Mouse (Mus musculus) thymus, postnatal 4 days (tissue): ENCODE measurements at regions not wholly inside any gene's neighbourhood (a gene's known extent, or its start where the extent isn't known, plus 50 kb on each side); places are given as distances from the start of the nearest gene placed in this dataset.
"Not testable (repeated sequence)": the region's sequence is repeated elsewhere in the genome, so short reads cannot be mapped to it uniquely, and the experiment has no call there.

Source experiments
- DNase-seq: peaks from one replicate; pipeline ENCODE4 v3.0.0; 2021

DNA sequence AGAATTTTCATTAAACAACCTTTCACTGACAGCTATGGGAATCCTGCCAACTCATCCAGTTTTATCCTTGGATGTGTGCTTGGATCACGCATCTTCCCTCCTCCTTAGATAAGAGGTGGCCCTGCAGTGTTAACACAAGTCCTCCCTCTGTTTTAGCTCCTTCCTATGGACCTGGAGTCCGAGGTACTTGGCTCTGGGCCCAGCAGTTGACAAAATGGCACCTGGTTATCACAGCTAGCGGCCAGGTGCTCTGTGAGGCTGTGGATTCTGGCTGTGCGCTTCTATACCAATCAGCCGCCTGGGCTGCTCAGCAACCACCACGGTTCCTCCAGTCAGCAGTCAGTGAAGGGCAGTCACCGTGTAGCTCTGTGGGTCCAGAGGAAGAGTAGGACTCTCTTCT is 157.4 kb downstream of the Prdm2 start:
- no peak for DNase-seq

DNA sequence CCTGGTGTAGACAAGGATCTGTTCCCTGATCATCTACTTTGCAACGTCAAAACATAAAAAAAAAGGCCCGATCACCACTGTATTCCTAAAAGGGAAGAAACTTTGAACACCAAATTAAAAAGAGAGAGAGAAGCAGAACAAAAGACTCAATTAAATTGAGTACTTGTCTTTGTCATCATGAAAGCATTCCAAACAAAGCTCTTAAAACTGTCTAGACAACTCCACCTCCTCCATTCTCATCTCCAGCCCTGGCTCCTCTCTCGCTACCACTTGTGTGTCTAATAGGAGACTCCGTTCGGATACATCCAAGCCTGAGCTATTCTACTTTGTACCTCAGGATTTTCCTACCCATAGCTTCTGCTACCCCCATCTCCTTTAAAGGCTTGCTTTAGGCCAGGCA is 159.8 kb downstream of the Prdm2 start:
- DNase-seq: no peak

DNA sequence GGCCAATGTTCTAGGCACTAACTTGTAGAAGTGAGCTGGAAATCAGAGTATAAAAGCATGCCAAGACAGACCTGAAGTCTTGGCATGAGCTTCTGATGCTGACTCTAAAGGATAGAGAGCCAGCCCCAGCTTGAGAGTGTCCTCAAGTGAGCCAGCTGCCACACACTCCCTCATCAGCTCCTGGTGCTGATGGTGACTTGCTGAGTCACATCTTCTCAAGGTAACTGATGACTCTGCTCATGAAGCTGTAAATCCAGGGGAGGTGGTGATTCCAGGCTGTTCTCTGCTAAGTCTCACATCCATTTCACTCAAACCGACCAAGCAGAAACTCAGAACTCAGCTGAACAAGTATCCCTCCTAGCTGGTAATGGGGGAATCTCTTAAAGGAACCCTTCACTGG is 161.6 kb downstream of the Prdm2 start:
- DNase-seq: no peak

DNA sequence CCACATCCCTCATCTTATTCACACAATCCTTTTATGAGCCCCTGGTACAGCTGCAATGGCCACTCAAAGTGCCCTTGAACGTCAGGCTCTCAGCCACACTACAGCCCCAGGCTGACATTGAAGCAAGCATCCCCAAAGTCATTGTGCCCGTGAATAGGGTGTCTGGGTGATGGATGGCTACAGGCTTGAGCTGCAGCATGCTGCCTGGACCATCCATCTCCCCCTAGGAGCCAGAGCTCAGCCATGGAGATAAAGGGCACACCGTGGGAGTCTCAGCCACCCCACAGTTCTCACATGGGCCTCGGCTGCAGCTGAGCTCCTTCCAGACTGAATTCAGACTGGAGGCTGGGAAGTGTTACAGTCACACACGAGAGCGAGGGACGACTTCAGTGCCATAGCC is 167.6 kb downstream of the Prdm2 start:
- no peak for DNase-seq

DNA sequence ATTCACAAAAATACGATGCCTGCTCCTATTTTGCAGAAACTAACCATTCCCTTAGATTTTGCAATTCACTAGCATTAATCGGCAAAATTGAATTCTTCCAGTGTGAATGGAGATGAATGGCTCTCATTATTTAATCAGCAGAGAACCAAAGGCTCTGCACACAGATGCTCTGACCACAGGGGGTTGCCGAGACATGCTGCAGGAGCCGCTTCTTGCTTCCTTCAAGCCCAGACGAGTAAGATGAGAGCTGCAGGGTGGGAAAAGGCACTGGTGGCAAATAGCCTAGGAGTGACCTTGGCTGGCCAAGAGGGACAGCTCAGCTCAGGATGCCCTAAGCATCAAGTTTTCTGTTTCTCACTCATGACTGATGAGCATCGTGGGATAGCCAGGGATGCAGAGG is 170.0 kb downstream of the Prdm2 start:
- no peak for DNase-seq

DNA sequence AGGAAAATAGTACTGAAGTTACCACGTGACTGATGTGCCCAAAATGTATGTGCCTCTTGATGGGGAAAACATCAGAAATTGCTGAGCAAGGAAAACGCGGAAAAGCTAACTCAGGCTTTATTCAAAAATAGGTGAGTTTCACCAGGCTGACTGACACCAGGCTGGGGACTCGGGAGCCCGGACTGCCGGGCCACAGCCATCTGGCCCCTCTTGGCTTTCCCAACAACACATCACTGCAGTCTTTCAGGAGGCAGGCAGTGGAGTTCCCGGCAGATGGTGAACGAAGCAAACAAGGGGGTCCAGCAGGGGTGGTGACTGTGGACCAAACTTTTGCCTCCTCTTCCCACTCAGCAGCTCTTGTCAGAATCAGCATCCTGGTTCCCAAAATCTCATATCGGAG is 174.2 kb downstream of the Prdm2 start:
- DNase-seq: no peak

DNA sequence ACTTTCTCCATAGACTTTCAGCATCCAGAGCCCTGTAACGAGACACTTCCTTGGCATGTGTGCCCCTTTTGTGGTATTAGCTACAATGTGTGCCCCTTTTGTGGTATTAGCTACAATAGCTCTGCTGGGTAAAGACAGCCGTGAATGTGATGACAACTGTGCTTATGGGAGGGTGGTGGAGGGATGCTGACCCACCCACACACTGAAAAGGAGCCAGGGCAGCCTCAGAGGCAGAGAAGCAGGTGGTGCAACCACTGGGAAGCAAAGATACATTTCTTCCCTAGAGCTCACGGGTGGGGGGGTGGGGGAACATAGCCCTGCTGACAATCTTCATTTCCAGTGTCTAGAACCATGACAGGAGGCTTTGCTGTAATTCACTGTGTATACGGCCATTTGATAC is 176.1 kb downstream of the Prdm2 start:
- no peak for DNase-seq

DNA sequence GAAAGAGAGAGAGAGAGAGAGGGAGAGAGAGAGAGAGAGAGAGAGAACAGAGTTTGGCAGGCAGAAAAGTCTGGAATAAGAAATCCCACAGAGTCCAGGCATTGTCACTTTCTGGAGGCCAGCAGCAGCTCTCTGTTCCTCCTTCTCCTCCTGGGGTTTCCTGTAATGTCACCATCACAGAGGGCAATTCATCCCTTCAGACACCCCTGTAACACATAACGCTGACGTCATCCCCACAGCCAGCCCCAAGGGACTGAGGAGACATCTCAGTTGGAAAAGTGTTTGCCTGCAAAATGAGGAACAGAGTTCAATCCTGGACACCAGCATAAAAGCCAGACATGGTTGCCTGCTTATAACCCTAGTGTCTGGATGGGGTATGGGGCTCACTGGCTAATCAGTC is 177.7 kb downstream of the Prdm2 start:
- not testable (repeated sequence) for DNase-seq

DNA sequence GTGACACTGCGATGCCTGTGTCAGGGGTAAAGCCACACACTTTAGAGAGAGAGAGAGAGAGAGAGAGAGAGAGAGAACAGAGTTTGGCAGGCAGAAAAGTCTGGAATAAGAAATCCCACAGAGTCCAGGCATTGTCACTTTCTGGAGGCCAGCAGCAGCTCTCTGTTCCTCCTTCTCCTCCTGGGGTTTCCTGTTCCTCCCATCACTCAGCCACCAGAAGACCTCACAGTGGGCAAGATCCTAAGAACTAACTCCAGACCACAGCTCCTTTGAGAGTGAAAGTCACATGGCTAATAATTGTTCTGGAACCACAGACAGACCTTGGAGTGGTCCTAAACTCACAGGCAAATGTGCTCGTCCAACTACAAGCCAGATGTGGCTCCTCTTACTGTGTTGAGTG is 178.5 kb downstream of the Prdm2 start:
- DNase-seq: not testable (repeated sequence)

DNA sequence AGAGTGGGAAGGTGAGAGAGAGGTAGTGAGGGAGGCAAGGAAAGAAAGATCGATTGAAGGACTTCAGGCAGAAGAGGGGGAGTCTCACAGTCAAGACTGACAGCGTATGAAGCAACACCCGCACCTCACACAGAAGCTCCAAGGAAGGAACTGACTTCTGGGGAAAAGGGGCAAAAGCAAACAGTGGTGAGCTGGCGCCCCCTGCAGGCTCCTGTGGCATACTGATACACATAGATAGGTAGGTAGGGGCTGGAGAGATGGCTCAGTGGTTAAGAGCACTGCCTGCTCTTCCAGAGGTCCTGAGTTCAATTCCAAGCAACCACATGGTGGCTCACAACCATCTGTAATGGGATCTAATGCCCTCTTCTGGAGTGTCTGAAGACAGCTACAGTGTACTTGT is 183.0 kb downstream of the Prdm2 start:
- peak; percentile 23 for DNase-seq

DNA sequence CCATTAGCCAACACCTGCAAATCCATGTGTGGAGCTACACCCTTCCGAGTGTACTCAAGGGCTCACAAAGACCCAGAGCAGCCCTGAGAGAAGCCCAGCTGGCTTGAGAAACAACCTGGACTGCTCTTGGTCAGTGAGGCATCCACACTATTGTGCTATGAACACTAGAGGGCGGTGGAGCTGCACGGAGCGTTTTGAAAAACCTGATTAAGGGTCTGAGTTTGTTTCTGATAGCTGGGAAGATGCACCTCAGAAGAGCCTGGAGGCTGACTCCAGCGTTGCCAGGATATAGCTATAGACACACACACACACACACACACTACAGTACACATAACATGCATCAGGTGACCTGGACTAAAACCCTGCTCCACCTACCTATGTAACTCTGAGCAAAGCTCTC is 185.5 kb downstream of the Prdm2 start:
- DNase-seq: peak; percentile 55

DNA sequence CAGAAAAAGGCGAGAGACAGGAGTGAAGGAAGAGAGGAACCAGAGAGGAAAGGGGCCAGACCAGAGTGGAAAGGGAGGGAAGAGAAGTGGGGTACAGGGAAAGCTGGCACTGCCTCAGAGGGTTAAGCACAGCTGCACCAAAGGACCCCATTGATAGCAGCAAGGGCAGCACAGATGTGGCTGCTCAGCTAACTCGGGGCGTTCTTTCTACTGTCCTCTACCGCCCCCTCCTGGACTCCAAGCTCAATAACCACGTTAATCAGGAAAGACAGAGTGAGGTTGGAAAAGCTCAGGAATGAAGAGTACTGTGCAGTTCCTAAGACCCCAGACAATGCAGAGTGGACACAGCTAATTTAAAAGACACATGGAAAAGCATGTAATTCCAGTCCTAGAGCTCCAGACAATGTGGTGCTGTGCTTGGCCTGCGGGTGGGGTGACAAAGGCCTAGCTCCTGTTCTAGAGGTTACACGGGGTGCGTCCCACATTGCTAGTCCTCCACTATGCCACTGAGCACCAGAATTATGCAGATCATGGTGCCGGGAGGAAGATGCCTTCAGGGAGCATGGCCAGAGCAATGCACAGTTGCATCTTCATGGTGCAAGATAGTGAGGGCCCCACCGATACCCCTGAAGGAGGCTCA is 191.4 kb downstream of the Prdm2 start:
- DNase-seq: peak; percentile 54

DNA sequence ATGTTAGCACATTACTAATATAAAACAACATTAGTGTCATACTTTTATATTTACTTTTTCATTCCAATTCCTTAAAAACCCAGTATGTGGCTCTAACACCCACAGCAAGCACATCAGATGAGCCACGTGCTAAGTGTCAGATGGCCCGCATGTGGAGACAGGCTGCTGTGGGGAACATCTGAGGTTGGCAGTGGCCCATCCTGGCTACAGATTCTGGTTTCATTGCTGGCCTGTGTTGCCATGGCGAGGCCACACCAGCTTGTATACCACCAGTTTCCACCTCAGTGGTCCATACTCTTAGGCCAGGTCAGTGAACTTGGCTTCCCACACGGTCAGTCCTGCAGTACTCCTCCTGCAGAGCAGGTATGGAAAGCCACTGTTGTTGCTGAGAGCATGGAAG is 192.1 kb downstream of the Prdm2 start:
- DNase-seq: no peak

DNA sequence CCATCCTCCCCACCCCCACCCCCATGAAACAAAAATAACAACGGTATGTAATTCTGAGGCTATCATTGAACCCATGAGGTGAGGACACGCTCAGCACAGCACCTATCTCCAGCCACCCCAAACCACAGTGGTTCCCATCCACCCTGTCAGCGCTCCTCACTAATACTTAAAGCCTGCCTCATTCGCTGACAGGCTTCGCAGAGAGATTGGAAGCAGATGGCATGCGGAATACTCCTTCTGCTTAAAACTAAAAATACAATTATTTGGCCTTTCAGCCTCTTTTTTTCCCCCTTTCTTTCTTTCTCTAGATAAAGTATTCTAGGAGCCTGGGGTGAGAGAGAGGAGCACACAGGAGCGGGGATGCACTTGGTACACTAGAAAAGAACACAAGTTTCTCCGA is 199.9 kb downstream of the Prdm2 start:
- DNase-seq: no peak

DNA sequence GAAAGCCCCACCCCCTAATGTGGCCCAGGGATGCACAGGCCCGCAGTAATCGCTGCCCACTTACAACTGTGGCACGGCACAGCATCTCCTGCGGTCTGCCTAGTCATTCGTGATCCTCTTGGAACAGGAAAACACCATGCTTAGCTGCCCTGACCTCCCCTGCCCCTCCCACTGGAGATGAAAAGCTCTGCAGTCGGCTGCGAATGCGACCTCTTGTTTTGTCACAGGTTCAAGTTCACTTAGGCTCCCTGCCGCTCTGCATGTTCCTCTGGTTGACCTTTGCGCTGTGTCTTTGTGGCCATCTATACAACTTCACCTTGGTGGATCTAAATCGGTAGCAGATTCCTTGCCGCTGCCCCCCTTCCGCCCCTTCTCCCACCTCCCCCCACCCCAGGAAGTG is 210.8 kb downstream of the Prdm2 start:
- DNase-seq: no peak

DNA sequence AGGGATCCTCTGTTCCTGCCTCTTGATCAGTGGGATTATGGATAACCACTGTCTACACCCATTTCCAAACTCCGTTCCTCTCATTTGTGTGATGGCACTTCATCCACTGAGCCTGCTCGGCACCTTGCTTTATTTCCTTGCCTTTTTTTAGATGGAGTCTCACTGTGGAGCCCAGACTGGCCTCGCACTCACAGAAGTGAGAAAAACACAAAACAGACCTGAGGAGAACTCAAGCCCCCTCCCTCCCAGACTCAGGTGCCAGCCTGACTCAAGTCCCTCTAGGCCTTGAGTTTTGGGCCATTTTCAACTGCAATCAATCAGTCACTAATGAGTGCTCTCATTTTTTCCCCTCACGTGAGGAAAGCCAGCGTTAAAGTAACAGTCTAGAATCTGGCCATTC is 211.3 kb downstream of the Prdm2 start:
- no peak for DNase-seq

DNA sequence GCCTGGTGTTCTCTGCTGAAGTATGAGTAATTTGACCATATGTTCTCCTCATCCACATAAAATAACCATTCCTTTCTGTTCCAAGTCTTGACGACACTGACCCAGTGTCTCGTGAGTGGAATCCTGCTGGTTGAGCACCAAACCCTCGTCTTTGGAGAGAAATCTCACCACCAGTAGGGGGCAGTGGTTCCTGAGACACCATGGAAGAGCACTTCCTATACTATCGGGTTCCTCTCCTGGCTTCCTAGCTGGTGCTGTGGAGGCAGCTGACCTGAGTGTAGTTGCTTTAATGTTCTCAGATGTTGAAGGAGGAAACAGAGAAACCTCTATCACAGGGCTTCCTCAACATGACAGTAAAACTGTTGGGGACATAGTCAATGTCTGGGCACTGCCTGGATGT is 216.4 kb downstream of the Prdm2 start:
- DNase-seq: no peak

DNA sequence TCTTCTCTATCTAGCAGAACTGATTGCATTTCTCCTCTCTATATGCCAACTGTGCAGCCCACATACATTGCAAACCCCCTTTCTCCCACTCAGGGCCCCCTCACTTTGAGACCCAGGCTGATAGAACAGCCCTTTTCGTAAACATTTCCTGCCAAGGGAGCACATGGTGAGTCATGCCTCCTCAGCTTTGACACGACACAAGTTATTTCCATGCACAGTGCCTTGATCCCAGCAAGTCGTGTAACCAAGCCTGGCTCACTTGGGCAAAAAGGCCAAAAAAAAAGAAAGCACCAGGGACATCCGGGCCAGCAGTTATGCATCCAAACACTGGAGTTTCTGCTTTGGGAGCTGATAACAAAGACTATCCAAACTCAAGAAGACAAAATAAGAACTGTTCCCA is 221.4 kb downstream of the Prdm2 start:
- DNase-seq: no peak

DNA sequence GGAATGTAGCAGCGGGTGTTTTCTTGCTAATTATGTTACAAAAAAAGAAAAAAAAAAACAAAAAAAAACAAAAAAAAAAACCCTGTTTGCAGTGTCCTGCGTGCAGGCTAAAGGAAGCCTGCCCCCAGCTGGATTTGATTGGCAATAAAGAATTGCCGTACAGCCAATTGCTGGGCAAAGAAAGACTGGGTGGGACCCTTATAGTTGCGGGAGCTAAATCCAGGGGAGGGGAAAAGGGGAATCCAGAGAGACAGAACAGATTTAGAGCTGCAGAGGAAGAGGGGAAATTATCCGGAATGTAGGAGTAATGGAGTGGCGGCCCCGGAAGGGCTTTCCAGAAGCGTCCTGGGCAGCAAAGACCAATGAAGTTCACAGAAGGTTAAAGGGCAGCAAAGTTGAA is 223.6 kb downstream of the Prdm2 start:
- DNase-seq: no peak

DNA sequence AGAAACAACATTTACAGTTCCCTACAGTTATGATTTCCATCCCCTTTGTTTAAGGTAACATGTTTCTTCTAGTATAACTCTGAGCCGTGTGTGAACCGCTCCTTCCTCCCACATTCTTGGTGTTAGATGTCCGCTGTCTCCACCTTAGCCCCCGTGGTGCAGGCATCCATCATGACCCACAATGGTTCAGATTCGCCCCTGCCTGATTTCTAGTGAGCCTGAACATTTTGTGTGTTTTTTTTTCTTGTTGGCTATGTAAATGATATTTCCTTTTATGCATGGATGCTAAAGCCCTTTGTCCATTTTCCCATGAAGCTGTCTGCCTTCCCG is 229.5 kb downstream of the Prdm2 start:
- no peak for DNase-seq

DNA sequence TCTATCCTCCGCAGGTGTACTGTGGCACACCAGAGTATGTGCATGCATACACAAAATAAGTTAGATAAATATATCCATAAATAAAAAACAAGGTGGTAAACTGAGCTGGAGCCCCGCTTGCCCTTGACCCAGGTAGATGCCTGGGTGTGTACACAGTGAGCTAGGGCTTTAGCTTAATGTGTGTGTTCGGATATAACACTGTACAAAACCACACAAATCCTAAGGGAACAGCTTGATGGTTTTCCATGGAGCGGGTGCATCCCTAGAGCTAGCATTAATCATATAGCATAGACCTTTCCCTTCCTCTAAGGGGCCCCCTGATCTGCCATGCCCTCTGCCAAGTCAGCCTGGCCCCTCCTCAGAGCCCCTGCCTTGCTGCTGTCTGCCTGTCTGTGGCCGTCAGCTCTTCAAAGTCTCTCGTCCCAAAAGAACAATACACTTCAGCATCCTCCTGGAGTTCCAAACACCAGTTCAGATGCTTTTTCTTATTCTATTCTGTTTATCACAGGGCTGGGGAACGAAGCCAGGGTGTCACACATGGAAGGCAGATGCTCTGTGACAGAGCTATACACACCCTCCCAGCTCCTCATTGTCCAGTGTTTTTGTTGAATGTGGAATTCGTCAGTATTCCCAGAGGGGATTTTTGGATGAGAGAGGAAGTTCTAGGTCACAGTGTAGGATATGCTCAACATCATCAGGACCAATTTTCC is 230.1 kb downstream of the Prdm2 start:
- no peak for DNase-seq

DNA sequence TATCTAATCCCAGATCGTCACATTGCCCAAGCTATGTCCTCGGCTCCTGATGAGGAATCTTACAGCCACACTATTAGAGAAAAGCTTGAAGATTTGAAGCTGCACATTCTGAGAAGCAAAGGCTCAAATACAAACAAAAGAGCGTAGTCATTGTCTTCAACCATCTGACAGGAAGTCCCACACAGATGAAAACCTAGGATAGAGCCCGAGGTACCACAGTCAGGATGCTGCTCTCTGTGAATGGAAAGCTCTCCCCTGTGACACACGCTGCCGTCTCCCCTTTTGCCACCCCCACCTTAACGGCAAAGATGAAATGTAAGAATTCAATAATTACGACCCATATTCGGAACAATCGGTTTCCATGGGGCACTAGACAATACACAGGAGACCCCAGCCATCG is 237.2 kb downstream of the Prdm2 start:
- no peak for DNase-seq

DNA sequence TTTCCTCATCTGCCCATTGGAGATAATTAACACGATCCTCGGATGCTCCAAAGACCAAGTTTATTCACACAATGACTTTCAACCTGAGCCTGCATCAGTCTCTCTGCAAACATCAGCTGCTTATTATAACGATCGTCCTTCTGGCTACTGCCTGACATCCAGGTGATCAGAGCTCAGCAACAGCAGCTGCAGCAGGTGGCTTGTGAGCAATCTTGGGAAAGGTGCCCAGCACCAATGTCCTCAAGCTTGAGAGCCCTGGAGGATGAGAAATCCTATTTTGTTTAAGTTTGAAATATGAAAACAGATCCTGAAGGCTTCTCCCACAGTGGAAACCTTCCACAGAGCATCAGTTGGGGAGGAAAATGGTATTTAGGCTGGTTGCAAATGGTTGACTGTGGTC is 242.8 kb downstream of the Prdm2 start:
- no peak for DNase-seq

DNA sequence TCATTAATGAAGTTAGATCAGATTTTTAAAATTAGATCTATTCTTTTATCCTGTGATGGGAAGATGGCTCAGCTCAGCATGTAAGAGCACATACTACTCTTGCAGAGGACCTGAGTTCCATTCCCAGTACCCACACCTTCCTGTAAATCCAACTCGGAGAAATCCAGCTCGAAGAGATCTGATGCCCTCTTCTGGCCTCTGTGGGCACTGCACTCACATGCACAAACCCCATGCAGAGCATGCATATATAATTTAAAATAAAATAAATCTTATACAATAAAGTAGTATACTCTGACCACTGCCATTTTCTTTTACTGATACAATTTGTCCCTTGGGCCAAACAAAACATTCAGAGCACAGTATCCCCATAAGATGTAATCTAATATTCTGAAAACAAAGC is 245.2 kb downstream of the Prdm2 start:
- DNase-seq: no peak

DNA sequence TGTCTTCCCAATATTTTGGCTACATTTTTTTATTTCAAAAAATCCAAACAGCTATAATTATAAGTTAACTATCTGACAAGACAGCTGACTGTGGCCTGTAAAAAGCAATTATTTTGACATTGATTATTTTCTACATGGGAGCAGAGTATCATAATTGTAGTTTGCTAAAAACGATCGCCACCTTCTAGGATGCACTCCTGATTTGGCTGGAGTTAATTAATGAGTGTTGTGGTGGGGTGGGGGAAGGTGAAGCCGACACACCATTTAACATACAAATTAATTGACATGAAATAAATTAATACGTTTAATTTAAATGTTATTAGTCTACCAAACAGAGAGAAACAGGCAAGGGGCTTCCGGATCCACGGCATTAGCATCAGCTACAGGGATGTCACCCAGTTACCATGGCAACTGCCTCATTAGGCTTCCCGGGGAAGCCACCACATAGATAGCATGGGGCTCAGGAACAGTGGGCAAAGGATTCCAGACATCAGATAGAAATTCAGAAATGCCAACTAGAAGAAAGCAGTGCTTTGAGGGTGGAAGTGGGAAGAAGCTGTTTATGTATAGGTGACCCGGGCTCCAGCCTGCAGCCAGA is 255.9 kb downstream of the Prdm2 start:
- no peak for DNase-seq
